Mouse (Mus musculus): Measurements from ENCODE around the gene Gbx1.

GRCm38 (mm10) chr5:24533391-24533790 lies 6.4 kb upstream of the Gbx1 start:
- TF ChIP-seq CTCF (IDR thresholded peaks at IDR 0.05; ENCODE audit: insufficient read depth, low read depth, low read length) = peak; percentile 11; the same call in 1 of the 2 replicates
- no peak for TF ChIP-seq POLR2A (IDR thresholded peaks at IDR 0.05; ENCODE audit: insufficient read depth, low read depth, low read length)

Measured in olfactory bulb, adult 2 months (tissue).